Comparison of ENCODE assay signal across 11 mouse cellular contexts in genomic region chr16:13820771-13821170, GRCm38 (mm10). TPM values are rescaled to one million over a fixed set of nuclear protein-coding genes. Genes with fewer than 3 reads are reported as not detected.
DNase-seq lines count a peak whose midpoint lies in the region; ATAC-seq and TF ChIP-seq lines count a peak whose summit lies in the region.
"Had no signal": no experiment of that assay in that cellular context is flagged by ENCODE, and none has a peak within 500 bp of the region (broad histone marks: within the 10 kb centered on the region; RNA-seq: fewer than 3 reads in every experiment).

No protein-coding gene starts in this region.

- no peak overlapping the region for H3K9ac ChIP-seq in lung, embryonic 15.5 days
- no peak overlapping the region for H3K9ac ChIP-seq in hindbrain, embryonic 15.5 days
- H3K9ac ChIP-seq in neural tube, embryonic 14.5 days (replicated peaks; ENCODE audit: low read depth, low read length), result no peak overlapping the region

- H3K4me2 ChIP-seq in lung, embryonic 15.5 days, result peak overlapping the region; percentile 74; the same call in 1 of the 2 replicates
- H3K4me2 ChIP-seq in hindbrain, embryonic 15.5 days, result peak overlapping the region; percentile 72
- H3K4me2 ChIP-seq in neural tube, embryonic 14.5 days (ENCODE audit: low read depth, low read length), result no peak overlapping the region

- H3K27me3 ChIP-seq in heart, embryonic 10.5 days (ENCODE audit: insufficient read depth, poor library complexity, severe bottlenecking), result no peaks in the 10 kb centered on the region
- no peaks in the 10 kb centered on the region for H3K27me3 ChIP-seq in lung, embryonic 15.5 days
- H3K27me3 ChIP-seq in hindbrain, embryonic 15.5 days, result no peaks in the 10 kb centered on the region
- H3K27me3 ChIP-seq in neural tube, embryonic 14.5 days (ENCODE audit: control insufficient read depth, insufficient read depth, low read length), result no peaks in the 10 kb centered on the region
- H3K27me3 ChIP-seq: liver, embryonic 13.5 days had no signal

- H3K27ac ChIP-seq in heart, embryonic 10.5 days, result no peak overlapping the region
- no peak overlapping the region for H3K27ac ChIP-seq in lung, embryonic 15.5 days
- H3K27ac ChIP-seq in hindbrain, embryonic 15.5 days (replicated peaks), result no peak overlapping the region
- no peak overlapping the region for H3K27ac ChIP-seq in neural tube, embryonic 14.5 days (ENCODE audit: low read depth, low read length)
- H3K27ac ChIP-seq: liver, embryonic 13.5 days had no signal

- no peaks in the 10 kb centered on the region for H3K9me3 ChIP-seq in heart, embryonic 10.5 days
- no peaks in the 10 kb centered on the region for H3K9me3 ChIP-seq in lung, embryonic 15.5 days
- H3K9me3 ChIP-seq in hindbrain, embryonic 15.5 days, result no peaks in the 10 kb centered on the region
- H3K9me3 ChIP-seq in neural tube, embryonic 14.5 days (ENCODE audit: control insufficient read depth, low read length), result no peaks in the 10 kb centered on the region
- H3K9me3 ChIP-seq: liver, embryonic 13.5 days had no signal

- intact Hi-C loops in heart, postnatal 25 days (cut with DNase I), result loop anchor here (5.0 kb wide), 1 partner anchor 342 kb away; the partner anchor contains the start of genes Marf1 and Nde1

- no peak for TF ChIP-seq POLR2A in lung, adult 2 months (IDR thresholded peaks at IDR 0.05; ENCODE audit: borderline replicate concordance, extremely low read depth, low read depth, low read length)

- H3K4me1 ChIP-seq in heart, embryonic 10.5 days, result peaks cover 16% of the 10 kb centered on the region
- H3K4me1 ChIP-seq in lung, embryonic 15.5 days, result peaks cover 8% of the 10 kb centered on the region
- H3K4me1 ChIP-seq in lung, adult 2 months (ENCODE audit: control insufficient read depth, insufficient read depth, low read length), result peaks cover 7% of the 10 kb centered on the region; the same call in 1 of the 2 replicates
- H3K4me1 ChIP-seq in hindbrain, embryonic 15.5 days (replicated peaks), result peaks cover 26% of the 10 kb centered on the region
- H3K4me1 ChIP-seq in neural tube, embryonic 14.5 days (ENCODE audit: control insufficient read depth, insufficient read depth, low read length), result peaks cover 11% of the 10 kb centered on the region

- 89% methylated on average over 5 of the region's 5 CpGs for WGBS in heart, embryonic 10.5 days
- WGBS in lung, embryonic 15.5 days, result 95% methylated on average over 5 of the region's 5 CpGs
- 96% methylated on average over 5 of the region's 5 CpGs for WGBS in lung, adult 2 months
- WGBS in hindbrain, embryonic 15.5 days, result 96% methylated on average over 5 of the region's 5 CpGs
- 98% methylated on average over 5 of the region's 5 CpGs for WGBS in neural tube, embryonic 14.5 days

- no peak for ATAC-seq in lung, embryonic 15.5 days (ENCODE audit: borderline replicate concordance, extremely low read depth, low FRiP score, low TSS enrichment)
- no peak for ATAC-seq in hindbrain, embryonic 15.5 days (ENCODE audit: low FRiP score, low read depth)
- ATAC-seq in neural tube, embryonic 14.5 days (ENCODE audit: low read depth), result no peak
- ATAC-seq in erythroblast, adult 5-6 weeks (replicated peaks; ENCODE audit: low FRiP score, poor library complexity, severe bottlenecking), result no peak

- DNase-seq in heart, embryonic 10.5 days (ENCODE audit: low spot score), result no peak
- no peak for DNase-seq in heart, postnatal 25 days (ENCODE audit: low spot score)
- no peak for DNase-seq in lung, adult 2 months
- DNase-seq in adrenal gland, postnatal 4 days (ENCODE audit: low spot score in 2 of 2), result no peak
- DNase-seq: adrenal gland, postnatal 36 days; kidney, adult 18-20 months; liver, embryonic 13.5 days had no signal

- no peak for TF ChIP-seq CTCF in lung, adult 2 months (IDR thresholded peaks at IDR 0.05; ENCODE audit: insufficient read depth, low read length)

- 0 out of 2 replicates have a peak overlapping the region, but pooled peaks have one; percentile 70 for H3K4me3 ChIP-seq in heart, embryonic 10.5 days
- H3K4me3 ChIP-seq in lung, embryonic 15.5 days, result 0 out of 2 replicates have a peak overlapping the region, but pooled peaks have one; percentile 92
- H3K4me3 ChIP-seq in lung, adult 2 months (replicated peaks; ENCODE audit: extremely low read depth, low read depth, low read length), result no peak overlapping the region
- no peak overlapping the region for H3K4me3 ChIP-seq in hindbrain, embryonic 15.5 days
- H3K4me3 ChIP-seq in neural tube, embryonic 14.5 days (ENCODE audit: low read depth, low read length), result 0 out of 2 replicates have a peak overlapping the region, but pooled peaks have one; percentile 84

- peaks cover 12% of the 10 kb centered on the region; the same call in 1 of the 2 replicates for H3K36me3 ChIP-seq in heart, embryonic 10.5 days
- 0 out of 2 replicates have a peak, but pooled peaks cover 2% of the 10 kb centered on the region for H3K36me3 ChIP-seq in lung, embryonic 15.5 days
- no peaks in the 10 kb centered on the region for H3K36me3 ChIP-seq in hindbrain, embryonic 15.5 days
- H3K36me3 ChIP-seq in neural tube, embryonic 14.5 days (ENCODE audit: control insufficient read depth, insufficient read depth, low read length), result no peaks in the 10 kb centered on the region
- H3K36me3 ChIP-seq: liver, embryonic 13.5 days had no signal

RNA-seq across cellular contexts. Expression of gene Ntan1, which starts 2.1 kb away (rescaled TPM):
- 129 and 145 TPM in 2 replicates for polyA plus RNA-seq in heart, embryonic 10.5 days (2016; fragmentation: Nextera tagmentation; extraction: Ambion mirVana)
- total RNA-seq in heart, postnatal 25 days (2021), result 10 to 100 TPM; 47.9 to 49.4 TPM
- polyA plus RNA-seq in lung, embryonic 15.5 days (2015; fragmentation: Nextera tagmentation; extraction: Ambion mirVana), result 160 and 163 TPM in 2 replicates
- polyA plus RNA-seq in lung, adult 2 months (2012; rRNA removed), result 55.5 and 65.8 TPM in 2 replicates
- polyA plus RNA-seq in hindbrain, embryonic 15.5 days (2015; fragmentation: Nextera tagmentation; extraction: Ambion mirVana), result 197 and 199 TPM in 2 replicates
- polyA plus RNA-seq in neural tube, embryonic 14.5 days (2014; fragmentation: Nextera tagmentation; extraction: Ambion mirVana), result 212 and 222 TPM in 2 replicates
- 10 to 100 TPM; 67.7 to 68.2 TPM for total RNA-seq in adrenal gland, postnatal 4 days (2021)
- total RNA-seq in erythroblast, adult 5-6 weeks (2015; ENCODE audit: low replicate concordance), result 23.4 and 23.8 TPM in 2 replicates
- 6.3 and 18.1 TPM in 2 replicates for total RNA-seq in erythroblast, adult 5-6 weeks (2017; ENCODE audit: low replicate concordance)

RNA-seq across cellular contexts. Expression of gene Rrn3, which starts 40.3 kb away (rescaled TPM):
- polyA plus RNA-seq in heart, embryonic 10.5 days (2016; fragmentation: Nextera tagmentation; extraction: Ambion mirVana), result 66.6 and 70.6 TPM in 2 replicates
- total RNA-seq in heart, postnatal 25 days (2021), result 10 to 100 TPM; 37.5 to 38.3 TPM
- polyA plus RNA-seq in lung, embryonic 15.5 days (2015; fragmentation: Nextera tagmentation; extraction: Ambion mirVana), result 59.2 and 60.1 TPM in 2 replicates
- polyA plus RNA-seq in lung, adult 2 months (2012; rRNA removed), result 6.5 and 9.2 TPM in 2 replicates
- 86.7 and 89.4 TPM in 2 replicates for polyA plus RNA-seq in hindbrain, embryonic 15.5 days (2015; fragmentation: Nextera tagmentation; extraction: Ambion mirVana)
- polyA plus RNA-seq in neural tube, embryonic 14.5 days (2014; fragmentation: Nextera tagmentation; extraction: Ambion mirVana), result 97.8 and 116 TPM in 2 replicates
- 10 to 100 TPM; 46.6 to 49.3 TPM for total RNA-seq in adrenal gland, postnatal 4 days (2021)
- total RNA-seq in erythroblast, adult 5-6 weeks (2015; ENCODE audit: low replicate concordance), result 6.3 and 8.5 TPM in 2 replicates
- total RNA-seq in erythroblast, adult 5-6 weeks (2017; ENCODE audit: low replicate concordance), result 7.2 and 9.3 TPM in 2 replicates

Comparison
In these comparisons a context has a peak if more than half of its experiments do, and no peak if none do; other contexts are left out.
1. H3K4me3 ChIP-seq: peak in heart, embryonic 10.5 days (single experiment), lung, embryonic 15.5 days (single experiment) and neural tube, embryonic 14.5 days (single experiment); none in lung, adult 2 months (single experiment) and hindbrain, embryonic 15.5 days (single experiment).